13 mouse cellular contexts compared by ENCODE assay signal in genomic region chr11:83534143-83534542, GRCm38 (mm10). TPM values are rescaled to one million over a fixed set of nuclear protein-coding genes. Genes with fewer than 3 reads are reported as not detected.
DNase-seq lines count a peak whose midpoint lies in the region; ATAC-seq lines count a peak whose summit lies in the region.
"Had no signal": no experiment of that assay in that cellular context is flagged by ENCODE, and none has a peak within 500 bp of the region (broad histone marks: within the 10 kb centered on the region; RNA-seq: fewer than 3 reads in every experiment).

No protein-coding gene starts in this region.

- no peaks in the 10 kb centered on the region for H3K36me3 ChIP-seq in forebrain, embryonic 14.5 days (ENCODE audit: control insufficient read depth, insufficient read depth, low read length)
- no peaks in the 10 kb centered on the region for H3K36me3 ChIP-seq in forebrain, embryonic 10.5 days (replicated peaks)
- no peaks in the 10 kb centered on the region for H3K36me3 ChIP-seq in hindbrain, embryonic 15.5 days
- H3K36me3 ChIP-seq in hindbrain, embryonic 16.5 days (ENCODE audit: control insufficient read depth, insufficient read depth, low read length), result no peaks in the 10 kb centered on the region
- H3K36me3 ChIP-seq in intestine, embryonic 16.5 days (ENCODE audit: control insufficient read depth, insufficient read depth, low read length), result no peaks in the 10 kb centered on the region
- H3K36me3 ChIP-seq: midbrain, embryonic 15.5 days had no signal

- H3K27me3 ChIP-seq in forebrain, embryonic 14.5 days (replicated peaks; ENCODE audit: control insufficient read depth, insufficient read depth, low read length), result no peaks in the 10 kb centered on the region
- H3K27me3 ChIP-seq in forebrain, embryonic 10.5 days (ENCODE audit: poor library complexity, severe bottlenecking), result no peaks in the 10 kb centered on the region
- H3K27me3 ChIP-seq in hindbrain, embryonic 15.5 days, result no peaks in the 10 kb centered on the region
- H3K27me3 ChIP-seq in hindbrain, embryonic 16.5 days (replicated peaks; ENCODE audit: control insufficient read depth, insufficient read depth, low read length), result no peaks in the 10 kb centered on the region
- no peaks in the 10 kb centered on the region for H3K27me3 ChIP-seq in intestine, embryonic 16.5 days (replicated peaks; ENCODE audit: control insufficient read depth, insufficient read depth, low read length)
- H3K27me3 ChIP-seq: midbrain, embryonic 15.5 days; Patski had no signal

- 86% methylated on average over 8 of the region's 8 CpGs for whole genome bisulfite sequencing in forebrain, embryonic 14.5 days
- WGBS in forebrain, embryonic 10.5 days, result 84% methylated on average over 8 of the region's 8 CpGs
- WGBS in hindbrain, embryonic 15.5 days, result 82% methylated on average over 8 of the region's 8 CpGs
- 78% methylated on average over 8 of the region's 8 CpGs for WGBS in hindbrain, embryonic 16.5 days
- 76% methylated on average over 8 of the region's 8 CpGs for WGBS in intestine, embryonic 16.5 days

- H3K4me3 ChIP-seq in forebrain, embryonic 14.5 days (ENCODE audit: low read depth, low read length), result no peak overlapping the region
- no peak overlapping the region for H3K4me3 ChIP-seq in forebrain, embryonic 10.5 days
- no peak overlapping the region for H3K4me3 ChIP-seq in hindbrain, embryonic 15.5 days
- H3K4me3 ChIP-seq in hindbrain, embryonic 16.5 days (ENCODE audit: low read length), result no peak overlapping the region
- H3K4me3 ChIP-seq in intestine, embryonic 16.5 days (ENCODE audit: low read length), result 0 out of 2 replicates have a peak overlapping the region, but pooled peaks have one; percentile 1
- H3K4me3 ChIP-seq: erythroblast, embryonic 14.5 days; midbrain, embryonic 15.5 days had no signal

- H3K9ac ChIP-seq in forebrain, embryonic 14.5 days (ENCODE audit: low read length), result no peak overlapping the region
- H3K9ac ChIP-seq in hindbrain, embryonic 15.5 days, result no peak overlapping the region
- H3K9ac ChIP-seq in hindbrain, embryonic 16.5 days (ENCODE audit: low read depth, low read length), result no peak overlapping the region
- no peak overlapping the region for H3K9ac ChIP-seq in intestine, embryonic 16.5 days (ENCODE audit: low read depth, low read length)
- H3K9ac ChIP-seq: midbrain, embryonic 15.5 days had no signal

- H3K4me1 ChIP-seq in forebrain, embryonic 14.5 days (ENCODE audit: control insufficient read depth, insufficient read depth, low read length), result peaks cover 5% of the 10 kb centered on the region; the same call in 1 of the 2 replicates
- peaks cover 7% of the 10 kb centered on the region; the same call in 1 of the 2 replicates for H3K4me1 ChIP-seq in forebrain, embryonic 10.5 days
- H3K4me1 ChIP-seq in hindbrain, embryonic 15.5 days (replicated peaks), result peaks cover 12% of the 10 kb centered on the region
- no peaks in the 10 kb centered on the region for H3K4me1 ChIP-seq in hindbrain, embryonic 16.5 days (ENCODE audit: control insufficient read depth, insufficient read depth, low read depth, low read length)
- no peaks in the 10 kb centered on the region; the same call in 1 of the 2 replicates for H3K4me1 ChIP-seq in intestine, embryonic 16.5 days (ENCODE audit: control insufficient read depth, insufficient read depth, low read length)
- H3K4me1 ChIP-seq: midbrain, embryonic 15.5 days had no signal

- H3K4me2 ChIP-seq in forebrain, embryonic 14.5 days (ENCODE audit: low read length), result no peak overlapping the region
- H3K4me2 ChIP-seq in hindbrain, embryonic 15.5 days, result peak overlapping the region; percentile 30
- no peak overlapping the region; the same call in 1 of the 2 replicates for H3K4me2 ChIP-seq in hindbrain, embryonic 16.5 days (ENCODE audit: low read length)
- H3K4me2 ChIP-seq in intestine, embryonic 16.5 days (ENCODE audit: low read depth, low read length), result peak overlapping the region; percentile 31

- H3K27ac ChIP-seq in forebrain, embryonic 14.5 days (ENCODE audit: low read depth, low read length), result 0 out of 2 replicates have a peak overlapping the region, but pooled peaks have one; percentile 33
- H3K27ac ChIP-seq in forebrain, embryonic 10.5 days, result no peak overlapping the region
- no peak overlapping the region for H3K27ac ChIP-seq in hindbrain, embryonic 15.5 days (replicated peaks)
- H3K27ac ChIP-seq in hindbrain, embryonic 16.5 days (ENCODE audit: low read depth, low read length), result no peak overlapping the region
- H3K27ac ChIP-seq in intestine, embryonic 16.5 days (ENCODE audit: low read length), result no peak overlapping the region
- H3K27ac ChIP-seq: midbrain, embryonic 15.5 days had no signal

- no peak for ATAC-seq in forebrain, embryonic 14.5 days
- no peak for ATAC-seq in hindbrain, embryonic 15.5 days (ENCODE audit: low FRiP score, low read depth)
- no peak for ATAC-seq in hindbrain, embryonic 16.5 days
- ATAC-seq in intestine, embryonic 16.5 days, result no peak
- no peak for ATAC-seq in erythroblast, adult 5-6 weeks (replicated peaks; ENCODE audit: low FRiP score, poor library complexity, severe bottlenecking)
- ATAC-seq: midbrain, embryonic 15.5 days had no signal

- no peak for DNase-seq in forebrain, embryonic 14.5 days (ENCODE audit: low spot score)
- DNase-seq in forebrain, embryonic 10.5 days (ENCODE audit: extremely low spot score, low spot score), result no peak
- DNase-seq in A20 (ENCODE audit: low read depth, low spot score), result peak; percentile 59
- no peak for DNase-seq in left cerebral cortex, adult 9 months (ENCODE audit: low spot score in 2 of 2)

- no peaks in the 10 kb centered on the region for H3K9me3 ChIP-seq in forebrain, embryonic 14.5 days (replicated peaks; ENCODE audit: control insufficient read depth, low read length)
- H3K9me3 ChIP-seq in forebrain, embryonic 10.5 days, result no peaks in the 10 kb centered on the region
- no peaks in the 10 kb centered on the region for H3K9me3 ChIP-seq in hindbrain, embryonic 15.5 days
- H3K9me3 ChIP-seq in hindbrain, embryonic 16.5 days (ENCODE audit: control insufficient read depth, low read length), result no peaks in the 10 kb centered on the region
- no peaks in the 10 kb centered on the region for H3K9me3 ChIP-seq in intestine, embryonic 16.5 days (ENCODE audit: control insufficient read depth, low read length)
- H3K9me3 ChIP-seq: midbrain, embryonic 15.5 days had no signal

RNA-seq across cellular contexts. Expression of gene Ccl5, which starts 3.8 kb away (rescaled TPM):
- polyA plus RNA-seq in forebrain, embryonic 14.5 days (2014; fragmentation: Nextera tagmentation; extraction: Ambion mirVana), result 0.33 and 0.46 TPM in 2 replicates
- 0.22 TPM in 1 of 2 replicates, not detected in the other for polyA plus RNA-seq in forebrain, embryonic 10.5 days (2016; fragmentation: Nextera tagmentation; extraction: Ambion mirVana)
- 1.3 TPM in 1 of 2 replicates, not detected in the other for polyA plus RNA-seq in hindbrain, embryonic 15.5 days (2015; fragmentation: Nextera tagmentation; extraction: Ambion mirVana)
- 0.33 TPM in 1 of 2 replicates, not detected in the other for polyA plus RNA-seq in hindbrain, embryonic 16.5 days (2015; fragmentation: Nextera tagmentation; extraction: Ambion mirVana)
- 3.5 and 4.8 TPM in 2 replicates for polyA plus RNA-seq in intestine, embryonic 16.5 days (2015; fragmentation: Nextera tagmentation; extraction: Ambion mirVana)
- total RNA-seq in erythroblast, adult 5-6 weeks (2015; ENCODE audit: low replicate concordance), result 12.3 TPM in 1 of 2 replicates, not detected in the other
- 5.9 TPM in 1 of 2 replicates, not detected in the other for total RNA-seq in erythroblast, adult 5-6 weeks (2017; ENCODE audit: low replicate concordance)
- total RNA-seq: heart, postnatal 4 days had no signal
- polyA plus RNA-seq: erythroblast, embryonic 14.5 days; midbrain, embryonic 15.5 days had no signal

RNA-seq across cellular contexts. Expression of gene Heatr9, which starts 12.2 kb away (rescaled TPM):
- not detected in 2 replicates for polyA plus RNA-seq in forebrain, embryonic 14.5 days (2014; fragmentation: Nextera tagmentation; extraction: Ambion mirVana)
- polyA plus RNA-seq in forebrain, embryonic 10.5 days (2016; fragmentation: Nextera tagmentation; extraction: Ambion mirVana), result not detected in 2 replicates
- polyA plus RNA-seq in hindbrain, embryonic 15.5 days (2015; fragmentation: Nextera tagmentation; extraction: Ambion mirVana), result not detected in 2 replicates
- not detected in 2 replicates for polyA plus RNA-seq in hindbrain, embryonic 16.5 days (2015; fragmentation: Nextera tagmentation; extraction: Ambion mirVana)
- polyA plus RNA-seq in intestine, embryonic 16.5 days (2015; fragmentation: Nextera tagmentation; extraction: Ambion mirVana), result not detected in 2 replicates
- not detected in 2 replicates for total RNA-seq in erythroblast, adult 5-6 weeks (2015; ENCODE audit: low replicate concordance)
- total RNA-seq in erythroblast, adult 5-6 weeks (2017; ENCODE audit: low replicate concordance), result not detected in 2 replicates
- total RNA-seq: heart, postnatal 4 days; layer of hippocampus, adult 8-10 months had no signal
- polyA plus RNA-seq: erythroblast, embryonic 14.5 days; midbrain, embryonic 15.5 days; Patski had no signal

RNA-seq across cellular contexts. Expression of gene Ccl9, which starts 44.3 kb away (rescaled TPM):
- 1.2 and 2.0 TPM in 2 replicates for polyA plus RNA-seq in forebrain, embryonic 14.5 days (2014; fragmentation: Nextera tagmentation; extraction: Ambion mirVana)
- polyA plus RNA-seq in forebrain, embryonic 10.5 days (2016; fragmentation: Nextera tagmentation; extraction: Ambion mirVana), result 0.55 and 1.4 TPM in 2 replicates
- 3.0 and 3.9 TPM in 2 replicates for polyA plus RNA-seq in hindbrain, embryonic 15.5 days (2015; fragmentation: Nextera tagmentation; extraction: Ambion mirVana)
- 2.1 and 2.4 TPM in 2 replicates for polyA plus RNA-seq in hindbrain, embryonic 16.5 days (2015; fragmentation: Nextera tagmentation; extraction: Ambion mirVana)
- polyA plus RNA-seq in intestine, embryonic 16.5 days (2015; fragmentation: Nextera tagmentation; extraction: Ambion mirVana), result 47.6 and 52.6 TPM in 2 replicates
- 23.6 and 31.3 TPM in 2 replicates for total RNA-seq in erythroblast, adult 5-6 weeks (2015; ENCODE audit: low replicate concordance)
- total RNA-seq in erythroblast, adult 5-6 weeks (2017; ENCODE audit: low replicate concordance), result 22.5 and 31.5 TPM in 2 replicates
- polyA plus RNA-seq: erythroblast, embryonic 14.5 days had no signal

RNA-seq across cellular contexts. Expression of gene Ccl6, which starts 58.7 kb away (rescaled TPM):
- polyA plus RNA-seq in forebrain, embryonic 14.5 days (2014; fragmentation: Nextera tagmentation; extraction: Ambion mirVana), result 1.3 and 1.6 TPM in 2 replicates
- 2.1 and 2.2 TPM in 2 replicates for polyA plus RNA-seq in forebrain, embryonic 10.5 days (2016; fragmentation: Nextera tagmentation; extraction: Ambion mirVana)
- 2.7 and 4.6 TPM in 2 replicates for polyA plus RNA-seq in hindbrain, embryonic 15.5 days (2015; fragmentation: Nextera tagmentation; extraction: Ambion mirVana)
- 2.3 and 3.4 TPM in 2 replicates for polyA plus RNA-seq in hindbrain, embryonic 16.5 days (2015; fragmentation: Nextera tagmentation; extraction: Ambion mirVana)
- polyA plus RNA-seq in intestine, embryonic 16.5 days (2015; fragmentation: Nextera tagmentation; extraction: Ambion mirVana), result 30.3 and 39.1 TPM in 2 replicates
- 95.3 and 103 TPM in 2 replicates for total RNA-seq in erythroblast, adult 5-6 weeks (2015; ENCODE audit: low replicate concordance)
- 52.1 and 61.0 TPM in 2 replicates for total RNA-seq in erythroblast, adult 5-6 weeks (2017; ENCODE audit: low replicate concordance)
- polyA plus RNA-seq: erythroblast, embryonic 14.5 days; Patski had no signal

Comparison
In these comparisons a context has a peak if more than half of its experiments do, and no peak if none do; other contexts are left out.
1. H3K4me2 ChIP-seq: peak in hindbrain, embryonic 15.5 days (single experiment) and intestine, embryonic 16.5 days (single experiment); none in forebrain, embryonic 14.5 days (single experiment) and hindbrain, embryonic 16.5 days (single experiment).
2. RNA of gene Ccl9, which starts 44.3 kb away (polyA plus RNA-seq): 47.6 to 52.6 TPM in intestine, embryonic 16.5 days; 3.0 to 3.9 TPM in hindbrain, embryonic 15.5 days, 2.1 to 2.4 TPM in hindbrain, embryonic 16.5 days, 0.55 to 1.4 TPM in forebrain, embryonic 10.5 days and 1.2 to 2.0 TPM in forebrain, embryonic 14.5 days; every median in the first group is over 10 times any median in the second.